Mouse (Mus musculus) heart, adult 9 months (tissue): ENCODE measurements around the gene Tprgl.

Experiments used
- DNase-seq, 2 experiments: peaks; one replicate each; pipeline ENCODE4 v3.0.0; 2022; ENCODE audit warnings: low spot score in 2 of 2

Tprgl gene

DNA sequence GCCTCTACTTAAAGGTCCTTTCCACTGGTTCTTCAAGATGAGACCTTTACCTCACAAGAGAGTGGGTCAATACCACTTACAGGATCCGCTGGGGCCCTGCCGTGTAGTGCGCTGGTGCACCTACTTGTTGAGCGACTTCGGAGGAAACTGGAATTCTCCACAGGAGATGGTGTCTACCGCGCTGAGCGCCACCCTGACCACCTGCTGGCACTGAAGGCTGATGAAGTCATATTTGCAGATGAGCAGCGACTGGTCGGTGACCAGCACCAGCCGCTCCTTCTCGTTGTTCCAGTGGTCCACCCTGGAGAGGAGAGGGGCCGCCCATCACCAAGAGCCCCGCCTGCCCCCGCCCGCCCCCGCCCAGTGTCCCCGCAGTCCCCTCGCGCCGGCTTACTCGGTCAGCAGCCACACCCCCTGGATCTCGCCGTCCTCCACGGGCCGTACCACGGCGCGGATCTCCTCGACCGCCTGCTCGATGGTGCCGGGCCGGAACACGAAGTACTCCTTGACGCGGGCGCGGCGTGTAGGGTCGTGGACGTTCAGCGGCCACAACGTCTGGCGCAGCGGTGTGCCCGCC, 417 bp downstream of the Tprgl start:
- peak in 1 of 2 experiments; percentile 28 for DNase-seq

DNA sequence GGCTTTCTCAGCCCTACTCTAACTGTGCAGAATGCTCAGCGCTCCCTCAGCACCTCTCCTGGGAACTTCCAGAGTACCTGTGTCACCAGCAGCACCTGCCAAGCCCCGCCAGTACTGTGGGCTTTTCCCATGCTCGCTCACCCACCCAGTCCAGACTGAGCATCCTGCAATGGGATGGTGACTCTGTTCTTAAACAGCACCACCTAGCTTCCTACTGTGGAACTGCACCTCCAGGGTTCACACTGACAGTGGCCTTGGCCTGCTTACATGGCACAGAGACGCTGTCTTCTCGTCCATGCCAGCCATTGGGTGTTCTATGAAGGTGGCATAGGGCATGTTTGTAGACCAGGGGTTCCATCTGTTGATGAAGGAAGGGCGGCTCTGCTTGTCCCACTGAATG, 1.5 kb downstream of the Tprgl start:
- peak; percentile 75 to 85 for DNase-seq

DNA sequence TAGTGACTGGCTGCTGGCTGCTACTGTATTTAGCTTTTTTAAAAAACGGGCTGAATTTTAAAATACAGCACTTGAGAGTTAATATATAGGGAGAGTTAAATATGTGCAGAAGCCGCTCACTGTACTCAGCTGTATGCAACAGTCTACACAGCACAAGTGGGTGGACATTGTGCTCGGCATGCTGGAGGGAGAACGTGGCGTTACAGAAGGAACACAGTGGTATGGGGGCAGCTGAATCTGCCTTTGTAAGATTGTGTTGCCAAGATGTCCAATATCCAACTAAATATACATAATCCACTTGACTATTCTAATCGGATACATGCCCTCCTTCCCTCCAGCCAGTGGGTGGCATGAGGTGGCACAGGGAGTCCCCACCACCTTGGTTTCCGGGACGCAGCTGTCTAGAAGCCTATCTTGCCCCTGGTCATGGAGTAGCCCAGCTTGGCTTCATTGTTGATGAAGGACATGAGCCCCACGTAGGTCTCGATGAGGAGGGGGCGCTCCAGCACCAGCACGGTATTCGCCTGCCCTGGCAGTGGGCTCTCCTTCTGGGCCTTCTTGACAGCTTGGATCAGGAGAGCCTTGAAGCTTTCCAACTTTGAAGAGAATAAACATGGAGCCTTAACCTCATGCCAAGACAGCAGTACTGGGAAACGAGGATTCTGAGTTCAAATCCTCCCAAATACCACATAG, 2.4 kb downstream of the Tprgl start:
- DNase-seq, result no peak

DNA sequence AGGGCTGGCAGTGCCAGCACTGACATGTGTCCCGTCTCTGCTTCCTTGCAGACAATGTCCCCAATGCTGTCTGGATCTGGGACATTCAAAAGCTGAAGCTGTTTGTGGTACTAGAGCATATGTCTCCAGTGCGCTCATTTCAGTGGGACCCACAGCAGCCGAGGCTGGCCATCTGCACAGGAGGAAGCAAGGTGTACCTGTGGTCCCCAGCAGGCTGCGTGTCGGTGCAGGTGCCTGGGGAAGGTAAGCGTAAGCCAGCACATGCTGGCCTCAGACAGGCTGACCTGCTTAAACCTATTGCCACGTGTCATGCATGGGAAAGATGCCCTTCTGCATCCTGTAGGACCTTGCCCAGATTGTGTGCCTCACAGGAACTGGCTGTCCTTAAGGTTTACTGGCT, 4.4 kb downstream of the Tprgl start:
- no peak for DNase-seq

DNA sequence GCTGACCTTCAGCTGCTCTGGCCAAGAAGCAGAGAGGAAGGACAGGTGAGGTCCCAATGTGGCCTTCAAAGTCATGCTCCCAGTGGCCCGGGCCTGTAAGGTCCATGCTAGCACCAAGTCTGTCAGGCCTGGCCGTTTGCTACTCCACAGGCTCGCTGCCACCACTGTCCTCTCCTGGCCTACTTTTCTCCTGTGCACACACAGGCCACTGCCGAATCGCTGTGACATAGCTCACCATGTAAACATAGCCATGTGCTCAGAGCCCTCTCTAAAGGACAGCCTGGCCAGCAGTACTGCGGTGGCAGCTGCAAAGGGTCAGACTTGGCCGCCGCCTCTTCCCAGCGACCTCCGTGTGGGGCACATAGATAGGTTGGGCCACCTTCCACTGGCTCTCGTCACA, 6.4 kb downstream of the Tprgl start:
- no peak for DNase-seq

DNA sequence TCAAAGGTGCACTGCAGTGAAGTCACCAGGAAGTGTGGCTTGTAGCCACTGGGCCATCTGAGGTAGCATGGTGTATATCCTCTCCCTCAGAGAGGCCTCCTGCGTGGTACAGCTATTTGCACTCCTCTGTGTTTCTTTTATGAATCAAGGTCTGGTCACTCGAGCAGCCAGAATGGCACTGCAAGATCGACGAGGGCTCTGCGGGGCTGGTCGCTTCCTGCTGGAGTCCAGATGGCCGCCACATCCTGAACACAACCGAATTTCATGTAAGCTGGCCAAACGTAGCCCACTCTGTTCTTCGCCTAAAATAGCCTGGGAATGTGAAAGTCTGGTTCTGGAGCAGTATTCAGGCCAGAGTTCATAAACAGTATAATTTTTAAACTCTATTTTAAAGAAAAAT, 14.1 kb downstream of the Tprgl start:
- no peak for DNase-seq

DNA sequence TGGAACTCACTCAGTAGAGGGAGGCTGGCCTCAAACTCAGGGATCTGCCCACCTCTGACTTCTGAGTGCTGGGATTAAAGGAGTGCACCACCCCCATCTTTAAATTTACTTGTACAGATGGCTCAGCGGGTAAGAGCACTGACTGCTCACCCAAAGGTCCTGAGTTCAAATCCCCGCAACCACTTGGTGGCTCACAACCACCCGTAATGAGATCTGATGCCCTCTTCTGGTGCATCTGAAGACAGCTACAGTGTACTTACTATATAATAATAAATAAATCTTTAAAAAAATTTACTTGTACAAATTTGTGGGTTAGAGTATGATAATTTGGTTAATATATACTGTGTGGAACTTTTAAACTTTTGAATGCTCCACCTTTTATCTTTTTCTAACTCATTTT, 15.8 kb downstream of the Tprgl start:
- DNase-seq, result no peak

DNA sequence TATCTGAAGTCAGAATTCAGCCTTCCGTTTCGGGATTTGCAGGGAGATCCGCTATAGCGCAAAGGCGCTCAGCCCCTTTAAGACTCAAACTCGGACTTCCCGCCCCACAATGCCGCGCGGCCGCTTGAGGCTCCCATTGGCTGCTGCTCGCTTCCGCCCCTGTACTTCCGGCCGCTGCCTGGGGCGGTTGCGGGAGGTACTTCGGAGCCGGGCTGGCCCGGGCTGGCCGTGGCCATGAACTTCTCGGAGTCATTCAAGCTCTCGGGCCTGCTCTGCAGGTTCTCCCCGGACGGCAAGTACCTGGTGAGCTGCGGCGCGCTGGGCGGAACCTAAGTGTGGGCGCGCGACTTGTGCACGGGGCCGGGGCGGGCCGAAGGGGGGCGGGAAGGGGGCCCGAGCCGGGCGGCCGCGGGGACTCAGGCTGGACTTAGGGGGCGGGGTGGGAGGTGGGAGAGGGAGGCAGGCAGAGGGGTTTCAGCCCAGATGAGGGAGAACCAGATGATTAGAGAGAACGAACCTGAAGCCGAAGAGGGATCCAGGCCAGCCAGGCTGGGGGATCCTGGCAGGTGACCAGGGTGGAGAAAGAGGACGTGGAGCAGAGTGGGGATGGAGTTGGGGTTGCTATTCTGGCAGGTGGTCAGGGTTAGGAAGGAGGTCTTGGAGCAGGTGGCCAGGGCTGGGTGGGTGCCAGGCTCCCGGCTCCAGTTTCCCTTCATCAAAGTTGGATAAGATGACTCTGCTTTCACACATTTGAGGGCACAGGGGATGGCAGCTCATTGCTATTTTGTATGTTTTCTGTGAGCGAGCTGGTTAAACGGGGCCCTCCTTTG, 18.0 kb downstream of the Tprgl start, which contains the start of gene Wrap73:
Wrap73 (plus strand) TSS at position 162 of the 830 bp plus-strand sequence.
- peak; percentile 90 for DNase-seq

DNA sequence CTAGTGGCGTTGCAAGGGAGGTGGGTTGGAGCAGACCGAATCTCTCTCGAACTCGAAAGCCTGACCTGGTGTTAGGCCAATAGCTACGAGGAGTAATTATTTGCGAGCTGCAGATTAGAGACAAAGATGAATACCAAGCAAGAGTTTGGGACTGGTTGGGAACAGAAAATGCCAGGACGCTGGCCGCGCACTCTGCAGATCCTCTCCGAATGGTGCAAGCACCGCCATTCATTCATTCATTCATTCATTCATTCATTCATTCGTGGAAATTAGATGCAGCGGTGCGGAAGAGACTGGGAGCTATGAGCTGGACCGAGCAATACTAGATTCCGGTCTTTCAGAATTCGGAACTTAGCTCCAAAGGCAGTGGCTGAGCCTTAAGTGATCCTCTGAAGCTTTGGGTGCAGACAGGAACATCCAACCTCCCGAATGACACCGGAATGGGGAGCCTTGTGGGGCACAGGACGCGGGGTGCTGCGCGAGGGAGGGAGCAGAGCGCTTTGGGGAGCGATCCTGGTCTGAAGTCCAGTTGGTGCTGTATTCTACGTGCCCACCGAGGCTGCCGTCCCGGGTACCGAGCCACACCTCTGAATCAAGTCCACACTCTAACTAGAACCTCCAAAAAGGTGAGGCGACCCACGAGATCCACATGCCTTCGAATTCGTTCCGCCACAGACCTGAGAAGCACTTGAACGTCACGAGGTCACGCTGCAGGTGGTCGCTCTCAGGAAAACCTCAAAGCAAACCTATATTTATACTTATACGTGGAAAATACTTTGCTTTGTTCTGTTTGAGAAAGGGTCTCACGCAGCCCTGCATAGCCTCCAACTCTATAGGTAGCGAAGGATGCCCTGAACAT, 19.2 kb downstream of the Tprgl start:
- no peak for DNase-seq

DNA sequence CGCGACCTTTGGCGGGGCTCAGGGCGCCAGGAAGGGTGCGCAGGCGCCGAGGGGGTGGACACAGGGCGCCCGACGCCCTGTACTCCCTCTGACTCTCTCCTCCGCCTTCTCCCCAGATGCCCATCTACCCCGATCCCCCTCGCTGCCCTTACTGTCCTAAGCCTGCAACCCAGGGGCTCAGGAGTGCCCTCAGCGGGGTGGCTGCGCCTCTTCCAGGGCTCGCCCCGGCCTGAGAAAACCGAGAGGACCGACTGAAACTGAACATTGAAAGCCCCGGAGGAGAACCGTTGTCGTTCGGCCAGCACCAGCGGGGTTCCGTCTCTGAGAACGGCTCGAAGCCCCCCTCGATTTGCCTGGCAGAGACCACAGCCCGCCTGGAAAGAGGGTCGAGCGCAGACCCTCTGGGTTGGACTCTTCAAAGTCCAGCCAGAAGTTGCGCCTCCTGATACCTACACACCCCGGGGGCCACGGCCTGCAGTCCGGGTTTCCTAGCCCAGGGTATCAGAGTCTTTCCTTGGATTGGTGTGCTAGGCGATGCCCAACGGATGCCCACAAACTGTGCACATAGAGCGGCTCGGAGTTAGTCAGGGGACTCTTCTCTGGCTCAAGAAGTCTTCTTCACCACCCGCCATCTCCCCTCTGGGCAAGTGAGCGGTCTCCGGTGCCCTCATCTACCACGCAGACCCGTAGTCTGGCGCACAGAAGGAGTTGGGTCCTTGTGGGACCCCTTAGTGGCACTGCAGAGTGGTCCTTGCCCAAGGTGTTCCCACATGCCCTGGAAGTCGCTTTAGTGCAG, 20.1 kb downstream of the Tprgl start:
- no peak for DNase-seq

DNA sequence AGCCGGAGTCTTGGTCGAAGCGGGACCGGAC, 20.5 kb downstream of the Tprgl start, which contains the start of gene Trp73:
Trp73 (minus strand) TSS at position 27 of the 31 bp plus-strand sequence.
- no peak for DNase-seq

DNA sequence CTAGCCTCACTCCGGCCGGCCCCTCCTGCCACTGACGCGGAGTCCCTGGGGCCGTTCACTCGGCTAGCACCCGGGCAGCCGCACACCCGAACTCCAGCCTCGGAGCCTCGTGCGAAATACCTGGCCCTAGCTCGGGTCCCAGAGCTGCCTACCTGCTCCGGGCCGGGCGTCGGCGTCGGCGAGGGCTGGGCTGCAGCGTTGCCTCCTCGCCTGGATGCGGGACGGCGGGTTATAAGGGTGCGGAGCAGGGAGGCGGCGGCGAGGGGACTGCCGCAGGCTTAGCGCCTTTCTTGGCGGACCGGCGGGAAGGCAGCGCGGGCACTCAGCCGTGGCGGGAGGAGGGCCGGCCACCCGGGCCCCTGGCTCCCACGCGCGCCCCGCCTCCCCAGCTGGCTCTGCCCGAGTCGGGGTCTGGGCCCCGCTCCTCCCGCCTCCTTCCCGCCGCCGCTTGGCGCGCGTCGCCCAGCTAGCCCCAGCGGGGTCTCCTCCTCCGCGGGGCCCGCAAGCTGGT, 20.7 kb downstream of the Tprgl start:
- DNase-seq, result no peak

DNA sequence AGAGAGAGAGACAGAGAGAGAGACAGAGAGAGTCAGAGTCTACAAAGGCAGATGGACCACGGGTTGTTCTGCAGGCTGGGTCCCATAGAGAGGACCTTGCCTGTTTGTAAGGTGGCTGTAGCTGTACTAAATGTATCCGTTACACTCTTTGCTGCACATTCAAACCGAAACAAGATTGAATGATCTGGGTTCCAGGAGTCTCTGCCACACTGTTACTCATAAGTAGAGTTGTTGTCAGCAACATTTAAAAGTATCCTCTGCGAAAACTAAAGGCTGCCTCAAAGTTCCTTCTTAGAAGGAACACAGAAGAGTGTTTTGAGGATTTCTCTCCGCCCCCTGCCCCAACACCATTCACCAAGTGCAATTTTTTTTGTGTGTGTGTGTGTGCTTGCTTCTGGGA, 23.3 kb downstream of the Tprgl start:
- no peak for DNase-seq

DNA sequence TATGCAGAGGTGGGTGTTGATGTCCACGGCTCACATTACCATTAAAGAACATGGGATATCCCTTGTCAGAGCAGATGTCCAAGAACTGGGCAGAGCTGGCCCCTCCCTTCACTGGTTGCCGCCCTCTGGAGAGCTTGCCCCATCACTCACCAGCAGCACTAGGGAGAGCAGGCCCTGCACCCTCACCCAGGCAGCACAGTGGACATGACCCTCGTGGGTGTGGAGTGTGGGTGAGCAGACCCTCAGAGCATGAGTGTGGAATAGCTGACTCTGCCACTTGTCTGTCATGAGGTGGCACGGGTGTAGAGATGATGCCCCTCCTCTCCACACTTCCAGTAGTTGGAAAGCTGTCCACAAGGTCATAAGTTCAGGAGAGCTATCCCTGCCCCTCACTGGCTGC, 25.7 kb downstream of the Tprgl start:
- DNase-seq, result no peak

DNA sequence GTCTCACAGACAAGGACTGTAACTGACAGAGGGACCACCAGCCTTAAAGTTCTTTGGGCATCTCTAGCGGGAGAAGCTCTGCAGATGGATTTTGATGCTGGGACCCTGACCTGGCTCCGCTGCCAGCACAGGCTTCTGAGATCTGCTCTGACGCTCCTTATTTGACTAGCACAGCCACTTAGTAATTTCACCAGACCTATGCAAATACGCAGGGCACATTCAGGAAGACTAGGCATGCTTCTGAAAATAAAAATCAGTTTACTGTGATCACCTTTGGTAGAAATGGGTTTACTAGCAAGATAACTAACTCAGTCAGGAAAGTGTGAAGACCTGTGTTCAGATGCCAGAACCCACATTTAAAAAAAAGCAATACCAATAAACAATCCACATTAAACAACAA, 28.6 kb downstream of the Tprgl start:
- DNase-seq, result no peak

DNA sequence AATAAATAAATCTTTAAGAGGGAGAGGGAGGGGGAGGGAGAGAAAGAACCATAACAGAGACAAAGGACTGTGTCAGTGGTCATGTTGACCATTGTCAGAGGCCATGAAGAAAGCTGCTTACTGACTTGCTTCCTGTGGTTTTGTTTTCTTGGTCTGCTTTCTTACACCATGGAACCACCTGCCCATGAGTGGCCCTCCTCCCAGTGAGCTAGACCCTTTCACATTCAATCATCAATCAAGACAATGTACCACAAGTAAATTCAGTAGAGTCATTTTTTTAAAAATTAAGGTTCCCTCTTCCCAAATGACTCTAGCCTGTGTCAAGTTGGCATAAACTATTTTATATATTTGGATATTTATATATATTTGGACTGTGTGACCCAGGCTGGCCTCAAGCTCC, 30.5 kb downstream of the Tprgl start:
- no peak for DNase-seq

DNA sequence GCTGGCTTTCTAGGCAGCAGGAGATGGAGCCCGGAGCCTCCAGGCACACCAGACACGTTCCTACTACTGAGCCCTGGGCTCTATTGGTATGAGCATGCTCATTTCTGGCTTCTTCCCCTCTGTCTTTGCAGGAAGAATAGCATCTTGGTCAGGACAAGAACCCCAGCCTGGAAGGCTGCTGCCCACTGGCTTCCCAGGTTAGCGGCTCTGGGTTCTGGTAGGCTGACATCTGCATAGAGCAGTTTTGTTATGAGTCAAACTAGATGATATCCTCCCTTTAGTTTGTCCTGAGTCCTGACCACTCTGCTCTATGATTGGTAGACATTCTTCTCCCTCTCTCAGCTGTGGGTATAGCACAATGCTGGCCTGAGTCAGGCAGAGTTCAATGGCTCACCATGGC, 33.2 kb downstream of the Tprgl start:
- no peak for DNase-seq

DNA sequence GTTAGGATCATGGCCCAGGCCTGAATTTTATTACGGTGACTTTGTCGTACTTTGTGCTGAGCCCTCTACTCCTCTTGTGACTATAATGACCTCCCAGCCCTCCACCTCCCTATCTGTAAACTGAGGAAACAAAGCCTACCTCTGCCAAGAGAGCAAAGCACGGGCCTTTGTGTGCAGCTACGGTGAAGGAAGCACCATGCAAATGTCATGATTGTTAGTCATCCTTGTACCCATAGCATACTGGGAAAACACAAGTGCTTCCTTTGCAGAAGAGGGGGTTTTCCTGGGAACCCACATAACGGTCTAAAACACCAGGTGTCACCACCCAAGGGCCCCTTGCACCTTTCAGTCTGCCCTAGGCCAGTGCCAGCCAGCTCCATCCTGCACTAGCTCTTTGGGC, 35.3 kb downstream of the Tprgl start:
- no peak for DNase-seq

DNA sequence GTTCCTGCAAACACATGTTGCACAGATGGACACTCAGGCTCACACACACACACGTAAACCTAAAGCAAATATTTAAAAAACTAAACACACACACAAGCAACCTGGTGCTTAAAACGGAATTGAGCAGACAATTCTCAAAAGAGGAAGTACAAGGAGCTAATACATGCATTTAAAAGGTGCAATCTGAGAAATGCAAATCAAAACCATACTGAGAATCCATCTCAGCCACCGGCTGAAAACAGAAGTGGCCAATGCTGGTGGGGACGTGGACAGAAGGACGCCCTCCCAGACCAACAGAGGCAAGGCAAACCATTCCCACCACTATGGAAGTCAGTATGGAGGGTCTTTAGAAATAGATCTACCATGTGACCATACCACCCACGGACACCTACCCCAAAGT, 36.9 kb downstream of the Tprgl start:
- no peak for DNase-seq

DNA sequence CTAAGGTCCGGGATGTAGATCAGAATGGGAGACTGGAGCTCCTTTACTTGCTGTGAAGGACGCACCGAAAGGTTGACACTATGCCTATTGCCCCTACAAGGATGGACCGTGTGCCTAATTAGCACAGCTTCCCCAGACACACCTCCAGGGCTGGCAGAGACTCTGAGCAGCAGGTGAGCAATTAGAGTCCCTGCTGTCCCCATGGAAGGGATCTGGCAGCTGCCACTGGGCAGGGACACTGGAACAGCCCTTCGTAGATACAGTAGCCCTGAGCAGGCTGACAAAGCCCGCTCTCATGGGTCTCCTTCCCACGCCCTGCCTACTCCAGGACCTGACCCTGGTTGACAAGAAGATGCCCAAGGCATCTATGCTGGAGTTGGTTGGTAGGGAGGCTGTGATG, 38.1 kb downstream of the Tprgl start:
- no peak for DNase-seq

DNA sequence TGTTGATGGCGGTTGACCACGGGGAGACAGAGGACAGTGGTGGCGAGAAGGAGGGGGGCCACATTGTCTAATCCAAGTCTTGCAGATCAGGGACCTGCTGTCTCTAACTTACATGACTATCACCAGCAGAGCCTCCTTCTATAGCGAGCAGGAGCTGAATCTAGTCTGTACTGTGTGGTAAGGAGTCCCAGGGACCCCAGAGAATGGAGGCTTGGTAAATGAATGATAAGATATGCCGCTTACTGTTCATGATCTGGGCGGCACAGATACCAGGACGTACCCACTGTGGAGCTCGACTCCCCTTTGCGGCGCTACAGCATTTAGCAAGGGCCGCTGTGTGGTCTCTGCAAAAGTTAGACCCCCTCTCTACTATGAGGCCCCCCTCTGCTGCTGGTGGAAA, 38.7 kb downstream of the Tprgl start:
- no peak for DNase-seq

DNA sequence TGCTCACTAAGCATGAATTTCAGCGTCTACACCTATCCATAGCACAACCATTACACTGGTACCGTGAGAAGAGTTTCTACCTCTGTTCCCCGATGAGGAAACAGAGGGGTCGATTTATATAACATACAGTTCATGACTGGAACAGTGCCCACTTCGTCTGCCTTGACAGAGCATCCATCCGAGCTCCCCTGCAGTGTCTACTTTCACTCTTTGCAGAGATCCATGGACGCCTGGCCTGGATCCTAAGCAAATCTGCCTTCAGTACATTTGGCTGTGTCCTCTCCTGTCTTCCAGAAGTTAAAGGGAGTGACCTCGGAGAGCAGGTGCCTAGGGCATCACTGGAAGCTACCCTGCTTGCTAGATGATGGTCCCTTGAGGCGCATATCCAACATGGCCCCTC, 41.3 kb downstream of the Tprgl start:
- DNase-seq, result no peak
